Mouse (Mus musculus): Measurements from ENCODE around the gene Ctss.
"Not testable (repeated sequence)": the region's sequence is repeated elsewhere in the genome, so short reads cannot be mapped to it uniquely, and the experiment has no call there.

GRCm38 (mm10) chr3:95541186-95541585, 14.6 kb downstream of the Ctss start:
- TF ChIP-seq POLR2AphosphoS2 (IDR thresholded peaks at IDR 0.05; ENCODE audit: low read length); CTCF (IDR thresholded peaks at IDR 0.05 in 2 of 3, conservative IDR thresholded peaks at IDR 0.05 in 1 of 3; ENCODE audit: control insufficient read depth in 1 of 3, insufficient read depth in 1 of 3, low read depth in 2 of 3, low read length in 3 of 3, poor library complexity in 1 of 3, severe bottlenecking in 1 of 3); USF1 (IDR thresholded peaks at IDR 0.05; ENCODE audit: low read depth, low read length); ETS1 (IDR thresholded peaks at IDR 0.05; ENCODE audit: low read depth, low read length); MAFK (IDR thresholded peaks at IDR 0.05; ENCODE audit: borderline replicate concordance, low read depth, low read length); MAX (IDR thresholded peaks at IDR 0.05; ENCODE audit: low read length); GATA1 (IDR thresholded peaks at IDR 0.05; ENCODE audit: low read depth, low read length); ZC3H11A (IDR thresholded peaks at IDR 0.05; ENCODE audit: low read depth, low read length); POLR2A (IDR thresholded peaks at IDR 0.05; ENCODE audit: control insufficient read depth in 1 of 2, insufficient read depth in 1 of 2, low read depth in 1 of 2, low read length in 2 of 2, poor library complexity in 1 of 2): not testable (repeated sequence)
